Mouse (Mus musculus) ovary, adult 18-20 months (tissue): ENCODE data around the gene Zbtb7b.
"Not testable (repeated sequence)": the region's sequence is repeated elsewhere in the genome, so short reads cannot be mapped to it uniquely, and the experiment has no call there.

Experiments used
- DNase-seq: peaks from one replicate; pipeline ENCODE4 v3.0.0; 2022; ENCODE audit warnings: low spot score, mixed read lengths

The Zbtb7b gene

DNA sequence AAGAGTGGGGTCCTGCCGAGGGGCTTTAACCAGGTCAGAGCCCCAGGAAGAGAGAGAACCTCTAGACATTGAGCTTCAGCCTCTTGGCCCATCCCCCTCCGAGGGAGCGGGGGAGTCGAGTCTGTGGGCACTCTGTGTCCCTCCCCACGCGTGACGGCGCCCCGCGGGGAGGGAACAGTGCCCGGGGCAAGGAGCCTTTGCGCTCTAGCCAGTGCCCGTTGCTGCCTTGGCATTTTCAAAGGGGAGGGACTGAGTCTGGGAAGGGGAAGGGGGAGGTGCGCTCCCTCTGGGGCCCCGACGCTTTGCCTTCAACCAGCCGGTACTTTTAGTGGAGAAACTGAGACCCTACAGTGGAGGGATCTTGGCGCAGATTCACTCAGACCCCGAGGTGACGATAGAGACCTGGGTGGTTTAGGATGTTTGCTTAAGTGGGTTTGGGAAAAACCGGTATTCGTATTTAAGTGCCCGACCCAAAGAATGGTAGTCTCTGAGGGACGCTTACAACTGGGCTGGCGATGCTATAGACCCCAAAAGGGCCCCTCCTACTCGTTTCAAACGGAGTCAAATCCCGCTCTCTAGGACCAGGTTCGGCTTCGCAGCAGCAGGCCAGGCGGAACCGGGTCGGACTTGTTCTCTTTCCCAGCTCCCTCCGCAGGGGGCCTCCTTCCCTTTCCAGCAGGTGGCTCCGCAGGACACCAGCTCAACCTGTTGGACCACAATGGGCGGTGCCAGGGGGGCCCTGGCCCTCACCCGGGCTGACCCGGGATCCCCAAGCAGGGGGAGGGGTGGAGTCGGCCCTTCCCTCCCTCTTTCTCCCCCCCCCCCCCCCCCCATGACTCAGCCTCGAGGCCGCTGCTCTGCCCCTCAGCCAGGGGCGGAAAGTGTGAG lies at the start of gene Zbtb7b:
Zbtb7b (minus strand) TSS at position 771 of the 888 bp plus-strand sequence.
- peak; percentile 78 for DNase-seq

DNA sequence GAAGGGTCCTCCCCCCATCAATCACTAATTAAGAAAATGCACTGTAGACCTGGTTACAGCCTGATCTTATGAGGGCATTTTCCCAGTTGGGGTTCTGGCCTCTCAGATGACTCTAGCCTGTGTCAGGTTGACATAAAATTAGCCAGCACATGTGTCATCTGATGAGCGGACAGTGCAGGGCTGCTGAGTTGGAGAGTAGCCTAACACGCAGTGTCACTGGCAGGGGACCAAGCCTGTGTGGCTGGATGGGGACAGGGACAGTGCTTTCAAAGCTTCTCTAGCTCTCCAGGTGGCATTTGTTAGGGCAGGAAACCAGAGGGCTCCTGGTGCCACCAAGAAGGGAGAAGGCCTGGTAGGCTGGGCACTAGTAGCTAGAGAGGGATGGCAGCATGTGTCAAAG lies 46.1 kb upstream of the Zbtb7b start:
- no peak for DNase-seq

DNA sequence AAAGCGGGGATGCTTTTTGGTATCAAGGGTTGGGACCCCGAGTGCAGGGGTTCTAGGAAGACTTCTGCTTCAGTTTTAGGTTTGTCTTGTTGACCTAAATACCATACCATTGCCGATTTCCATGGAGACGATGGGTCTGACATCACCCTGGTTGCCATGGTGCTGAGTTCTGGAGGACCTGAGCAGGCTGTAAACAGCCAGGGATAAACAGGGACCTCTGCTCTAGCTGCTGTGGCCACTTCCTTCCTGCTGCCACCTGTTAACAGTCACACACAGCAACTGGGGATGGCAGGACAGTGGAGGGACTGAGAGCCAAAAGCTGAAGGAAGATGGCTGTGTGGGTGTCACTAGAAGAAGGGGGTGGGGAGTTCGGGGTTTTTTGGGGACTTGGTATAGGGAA lies 42.7 kb upstream of the Zbtb7b start:
- no peak for DNase-seq

DNA sequence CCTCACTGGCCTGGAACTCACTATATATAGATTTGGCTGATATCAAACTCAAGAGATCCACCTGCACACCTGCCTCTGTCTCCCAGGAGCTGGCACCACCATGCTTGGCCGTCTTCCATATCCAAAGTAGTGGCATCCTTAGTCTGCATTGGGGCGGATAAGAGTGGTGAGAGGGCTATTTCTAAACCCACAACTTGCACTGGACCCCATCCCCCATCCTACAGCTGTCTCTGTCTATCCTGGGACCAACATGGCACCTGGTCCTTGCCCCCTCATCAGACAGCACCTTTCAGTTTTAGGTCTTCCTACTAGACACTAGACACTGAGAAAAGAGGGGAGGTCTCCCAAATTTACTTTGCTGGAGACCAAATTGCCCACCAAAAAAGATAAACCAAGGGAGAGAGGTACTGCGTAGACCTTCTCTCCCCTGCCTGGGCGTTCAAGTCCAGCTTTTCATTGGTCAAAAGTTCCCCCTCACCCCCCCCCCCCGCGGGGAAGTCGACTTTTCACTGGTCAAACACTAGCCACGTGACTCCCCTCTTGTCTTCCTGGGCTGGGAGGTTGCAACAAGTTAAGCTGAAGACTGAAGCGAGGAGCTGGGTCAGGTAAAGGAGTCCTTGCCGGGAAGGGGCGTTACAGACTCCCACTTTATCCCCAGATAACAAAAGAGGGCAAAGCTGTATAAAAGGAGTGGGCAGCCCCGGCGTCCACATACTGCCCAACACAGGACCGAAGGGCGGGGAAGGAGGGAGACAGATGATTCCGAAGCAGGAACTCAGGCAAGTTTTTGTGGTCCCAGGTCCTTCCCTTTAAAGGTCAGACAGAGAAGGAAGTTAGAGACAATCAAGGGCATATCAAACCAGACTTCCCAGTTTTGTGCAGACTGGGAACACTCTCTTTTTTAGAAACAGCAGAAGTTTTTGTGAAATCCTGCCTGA lies 41.9 kb upstream of the Zbtb7b start, which contains the start of gene Pbxip1:
Pbxip1 (plus strand) TSS at position 531 of the 938 bp plus-strand sequence.
- DNase-seq = peak; percentile 65

DNA sequence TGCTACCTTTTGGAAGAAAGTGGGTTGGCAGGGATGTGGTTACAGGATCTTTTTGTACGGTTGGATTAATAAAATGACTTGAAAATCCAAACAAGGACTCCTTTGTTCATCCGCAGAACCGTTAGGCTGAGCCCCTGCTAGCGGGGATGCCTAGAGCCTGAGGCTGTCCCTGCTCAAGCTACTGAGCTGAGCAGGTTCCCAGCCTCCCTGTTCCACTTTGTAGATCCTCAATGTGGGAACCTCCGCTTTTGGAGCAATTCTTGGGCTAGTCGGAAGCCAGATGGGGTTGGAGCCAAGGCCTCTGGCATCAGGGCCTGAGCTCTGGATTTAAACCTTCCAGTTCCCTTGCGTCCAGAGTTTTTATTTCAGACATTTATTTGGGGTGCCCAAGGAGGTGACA lies 40.5 kb upstream of the Zbtb7b start:
- no peak for DNase-seq

DNA sequence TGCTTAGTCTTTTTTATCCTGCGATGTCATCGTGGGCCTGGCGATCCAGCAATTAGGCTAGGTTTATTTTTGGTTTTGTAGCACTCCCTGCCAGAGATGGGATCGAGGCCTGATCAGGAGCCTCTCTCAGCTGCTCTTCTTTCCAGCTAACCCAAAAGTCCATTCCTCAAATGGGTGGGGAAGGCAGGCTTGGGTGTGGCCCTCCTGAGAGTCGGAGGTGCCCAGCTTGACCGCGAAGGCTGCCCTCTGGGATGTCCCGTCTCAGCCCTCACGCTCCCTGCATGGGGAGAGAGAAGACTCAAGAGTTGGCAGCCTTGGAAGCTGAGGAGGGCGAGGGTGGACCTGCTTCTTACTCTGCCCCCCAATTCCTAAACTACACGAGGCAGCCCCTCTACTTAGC lies 40.0 kb upstream of the Zbtb7b start:
- no peak for DNase-seq

DNA sequence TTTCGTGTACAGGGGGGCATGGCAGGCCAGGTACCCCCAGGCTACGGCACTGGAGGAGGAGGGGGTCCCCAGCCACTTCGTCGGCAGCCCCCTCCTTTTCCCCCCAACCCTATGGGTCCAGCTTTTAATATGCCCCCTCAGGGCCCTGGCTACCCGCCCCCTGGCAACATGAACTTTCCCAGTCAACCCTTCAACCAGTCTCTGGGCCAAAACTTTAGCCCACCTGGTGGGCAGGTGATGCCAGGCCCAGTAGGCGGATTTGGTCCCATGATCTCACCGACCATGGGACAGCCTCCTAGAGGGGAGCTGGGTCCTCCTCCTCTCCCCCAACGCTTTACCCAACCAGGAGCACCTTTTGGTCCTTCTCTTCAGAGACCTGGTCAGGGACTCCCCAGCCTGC lies 38.0 kb upstream of the Zbtb7b start:
- no peak for DNase-seq

DNA sequence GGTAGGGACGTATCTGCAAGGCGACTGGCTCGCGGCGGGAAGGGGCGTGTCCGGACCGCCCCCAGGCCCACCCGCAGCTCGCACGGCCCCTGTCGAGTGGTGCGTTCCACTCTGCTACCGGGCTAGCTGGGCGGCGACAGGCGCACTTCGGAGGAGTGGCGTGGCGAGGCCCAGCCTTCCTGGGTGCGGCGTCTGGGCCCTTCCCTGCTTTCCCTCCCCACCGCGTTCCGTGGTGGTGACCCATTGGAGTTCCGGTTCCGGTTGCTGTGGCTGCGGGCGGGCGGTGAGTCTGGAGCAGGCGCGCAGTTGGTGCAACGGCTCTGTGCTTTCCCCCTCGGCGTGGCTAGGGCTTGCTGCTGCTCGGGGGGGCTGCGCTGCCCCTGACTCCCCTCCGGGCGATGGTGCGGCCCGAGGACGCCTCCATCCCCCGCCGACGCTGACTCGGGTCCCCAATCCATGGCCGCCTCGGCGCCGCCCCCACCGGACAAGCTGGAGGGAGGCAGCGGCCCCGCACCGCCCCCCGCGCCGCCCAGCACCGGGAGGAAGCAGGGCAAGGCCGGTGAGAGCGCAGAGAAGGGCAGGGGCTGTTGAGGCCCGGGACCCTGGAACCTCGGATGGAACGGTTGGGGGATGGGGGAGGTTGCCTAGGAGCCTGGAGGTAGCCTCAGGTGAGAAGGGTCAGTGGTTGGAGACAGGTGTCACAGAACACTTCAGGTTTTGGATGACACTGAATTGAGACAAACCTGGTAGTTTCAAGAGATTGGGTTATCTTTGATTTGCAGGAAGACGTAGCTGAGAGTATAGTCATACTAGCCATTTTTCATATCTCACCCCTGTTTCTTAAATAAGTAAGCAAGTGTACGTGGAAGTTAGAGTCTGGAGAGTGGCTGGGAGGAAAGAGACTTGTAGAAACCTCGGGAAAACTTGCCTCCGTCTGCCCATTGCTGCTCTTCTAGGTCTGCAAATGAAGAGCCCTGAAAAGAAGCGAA lies 35.9 kb upstream of the Zbtb7b start, which contains the start of gene Pygo2:
Pygo2 (plus strand) TSS at position 44 of the 989 bp plus-strand sequence.
- DNase-seq = peak; percentile 97

DNA sequence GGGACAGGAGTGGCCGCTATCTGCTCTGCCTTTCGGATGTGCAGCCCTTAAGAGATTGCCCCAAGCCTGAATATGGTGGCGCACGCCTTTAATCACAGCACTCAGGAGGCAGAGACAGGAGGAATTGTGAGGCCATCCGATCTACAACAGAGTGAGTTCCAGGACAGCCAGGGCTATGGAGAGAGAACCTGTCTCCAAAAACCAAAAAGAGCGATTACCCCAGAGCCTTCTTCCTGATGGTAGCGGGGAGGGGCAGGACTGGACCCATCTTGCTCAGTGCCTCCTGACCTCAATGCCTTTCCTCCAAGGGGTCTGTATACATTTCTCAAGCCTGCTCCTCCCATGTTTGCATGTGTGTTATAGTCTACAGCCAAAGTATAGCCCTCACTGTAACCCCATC lies 34.4 kb upstream of the Zbtb7b start:
- DNase-seq = not testable (repeated sequence)

DNA sequence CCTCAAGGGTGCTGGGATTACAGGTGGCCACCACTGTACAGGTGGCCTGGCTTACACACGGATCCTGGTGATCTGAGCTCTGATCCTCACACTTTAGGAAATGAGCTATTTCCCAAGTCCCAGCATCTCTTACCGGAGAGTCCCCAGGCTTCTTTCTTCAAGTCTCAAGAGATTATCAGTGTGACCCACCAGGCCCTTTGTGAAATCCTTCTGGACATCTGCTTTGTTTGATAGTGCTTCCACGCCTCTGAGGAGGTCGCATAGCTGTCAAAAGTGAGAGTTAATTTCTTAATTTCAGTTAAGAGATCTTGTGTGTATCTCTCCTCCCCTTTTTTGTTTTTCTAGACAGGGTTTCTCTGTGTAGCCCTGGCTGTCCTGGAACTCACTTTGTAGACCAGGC lies 31.3 kb upstream of the Zbtb7b start:
- no peak for DNase-seq

DNA sequence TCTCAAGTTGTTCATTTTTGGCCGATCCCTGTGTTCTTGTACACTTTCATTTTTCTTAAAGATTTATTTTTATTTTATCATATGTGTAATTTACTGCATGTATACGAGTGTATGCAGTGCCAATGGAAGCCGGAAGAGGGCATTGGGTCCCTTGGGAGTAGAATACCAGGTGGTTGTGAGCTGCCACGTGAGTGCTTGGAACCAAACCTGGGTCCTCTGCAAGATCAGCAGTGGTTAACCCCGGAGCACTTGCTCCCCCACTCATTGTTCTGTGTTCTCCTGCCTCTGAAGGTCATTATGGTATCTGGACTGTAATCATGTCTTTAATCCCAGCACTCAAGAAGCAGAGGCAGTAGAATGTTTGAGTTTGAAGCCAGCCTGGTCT lies 30.6 kb upstream of the Zbtb7b start:
- DNase-seq = no peak

DNA sequence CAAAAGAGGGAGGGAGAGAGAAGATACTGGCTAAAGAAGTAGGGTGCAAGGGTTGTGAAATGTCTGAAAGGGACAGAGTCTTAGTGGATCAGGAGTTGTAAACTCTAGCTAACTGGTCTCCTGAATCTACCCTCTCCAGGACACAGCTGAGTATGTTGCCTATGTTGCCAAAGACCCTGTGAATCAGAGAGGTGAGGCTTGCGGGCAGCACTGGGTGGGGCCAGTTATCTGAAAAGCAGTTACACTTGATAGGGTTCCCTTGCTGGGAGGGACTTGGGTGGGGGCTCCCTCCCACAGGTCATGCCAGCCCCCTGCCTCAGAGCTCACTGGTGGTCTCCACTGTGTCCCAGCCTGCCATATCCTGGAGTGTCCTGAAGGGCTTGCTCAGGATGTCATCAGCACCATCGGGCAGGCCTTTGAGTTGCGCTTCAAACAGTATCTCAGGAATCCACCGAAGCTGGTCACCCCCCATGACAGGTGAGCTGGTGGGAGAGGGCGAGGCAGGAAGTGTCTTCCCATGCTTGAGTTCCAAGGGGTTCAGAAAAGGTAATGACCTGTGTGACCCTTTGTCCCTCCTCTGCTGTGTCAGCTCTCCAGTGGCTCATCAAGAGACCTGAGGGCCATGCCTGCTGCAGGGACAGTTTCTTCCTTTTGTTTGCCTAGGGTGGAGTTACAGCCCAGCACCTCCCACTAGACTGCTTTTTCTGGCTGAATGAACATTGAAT lies 30.0 kb upstream of the Zbtb7b start:
- no peak for DNase-seq

DNA sequence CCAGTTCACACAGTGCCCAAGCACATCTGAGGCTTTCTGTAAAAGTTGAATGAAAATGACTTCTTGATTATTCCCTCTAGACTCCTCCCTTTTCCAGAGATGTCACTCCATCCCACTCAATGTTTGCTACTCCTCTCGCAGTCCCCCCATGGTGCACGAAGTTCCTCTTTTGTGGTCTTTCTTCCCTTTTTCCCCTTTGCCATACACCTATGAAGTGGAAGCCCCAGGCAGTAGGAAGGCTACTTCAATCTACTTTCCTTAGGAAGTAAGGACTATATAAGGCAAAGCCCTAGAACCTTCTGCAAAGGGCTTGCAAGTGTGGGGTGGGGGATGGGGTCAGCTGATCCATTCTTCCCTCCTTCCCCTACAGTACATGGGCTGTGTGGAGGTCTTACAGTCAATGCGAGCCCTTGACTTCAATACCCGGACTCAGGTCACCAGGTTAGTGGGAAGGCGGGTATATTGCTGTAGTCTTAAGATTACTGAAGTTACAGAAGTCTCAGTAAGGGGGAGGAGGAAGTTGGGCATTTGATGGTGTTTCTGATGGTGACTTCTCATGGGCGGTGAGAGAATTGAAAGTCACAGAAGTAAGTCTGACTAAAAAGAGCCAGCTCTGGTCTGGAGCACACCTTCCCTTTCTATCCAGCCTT lies 28.1 kb upstream of the Zbtb7b start:
- no peak for DNase-seq

DNA sequence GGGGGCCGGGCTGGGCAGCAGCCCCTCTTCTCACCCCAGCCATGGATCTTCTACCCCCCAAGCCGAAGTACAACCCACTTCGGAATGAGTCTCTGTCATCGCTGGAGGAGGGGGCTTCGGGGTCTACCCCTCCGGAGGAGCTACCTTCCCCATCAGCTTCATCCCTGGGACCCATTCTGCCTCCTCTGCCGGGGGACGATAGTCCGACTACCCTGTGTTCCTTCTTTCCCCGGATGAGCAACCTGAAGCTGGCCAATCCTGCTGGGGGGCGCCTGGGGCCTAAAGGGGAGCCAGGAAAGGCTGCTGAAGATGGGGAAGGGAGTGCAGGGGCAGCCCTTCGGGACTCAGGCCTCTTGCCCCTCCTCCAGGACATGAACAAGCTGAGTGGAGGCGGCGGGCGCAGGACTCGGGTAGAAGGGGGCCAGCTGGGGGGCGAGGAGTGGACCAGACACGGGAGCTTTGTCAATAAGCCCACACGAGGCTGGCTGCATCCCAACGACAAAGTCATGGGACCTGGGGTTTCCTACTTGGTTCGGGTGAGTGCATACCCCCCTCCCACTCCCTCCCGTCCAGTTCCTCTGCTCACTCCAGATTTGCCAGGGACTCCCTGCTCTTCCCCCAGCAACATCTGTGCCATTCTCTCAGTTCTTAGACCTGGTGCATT lies 27.4 kb upstream of the Zbtb7b start:
- DNase-seq = no peak

DNA sequence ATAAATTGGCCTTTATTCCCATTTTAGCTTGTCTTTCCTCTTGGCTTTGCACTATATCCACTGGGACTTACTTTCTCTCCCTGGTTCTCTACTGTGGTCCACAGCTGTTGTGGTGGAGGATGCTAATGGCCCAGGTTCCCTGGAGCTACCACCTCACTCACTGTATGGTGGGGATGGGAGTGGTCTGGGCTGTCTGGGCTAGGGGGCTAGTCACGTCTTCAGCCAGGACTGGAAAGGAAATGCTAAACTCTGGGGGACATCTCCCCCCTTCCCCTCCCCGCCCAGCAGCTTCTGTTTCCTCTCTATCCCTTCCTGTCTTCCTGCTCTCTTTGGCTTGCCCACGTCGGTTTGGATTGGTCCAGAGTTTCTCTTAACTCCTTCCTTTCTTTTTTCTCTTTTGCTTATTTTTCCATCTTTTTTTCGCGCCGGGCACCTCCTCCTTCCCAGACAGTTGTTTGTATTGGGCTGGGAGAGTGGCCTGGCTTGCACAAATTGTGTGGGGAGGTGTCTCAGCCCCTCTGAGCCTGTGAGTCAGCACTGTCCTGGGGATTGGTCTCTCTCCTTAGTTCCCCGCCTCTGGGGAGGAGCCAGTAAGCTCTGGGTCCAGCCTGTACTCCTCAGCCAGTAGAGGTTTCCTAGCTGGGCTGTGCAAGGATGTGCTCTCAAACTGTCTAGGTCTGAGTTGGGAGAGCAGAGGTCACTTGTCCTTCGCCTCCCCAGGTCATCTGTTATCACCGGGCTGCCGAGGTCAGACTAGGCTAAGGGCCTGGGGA lies 26.6 kb upstream of the Zbtb7b start:
- peak; percentile 83 for DNase-seq

DNA sequence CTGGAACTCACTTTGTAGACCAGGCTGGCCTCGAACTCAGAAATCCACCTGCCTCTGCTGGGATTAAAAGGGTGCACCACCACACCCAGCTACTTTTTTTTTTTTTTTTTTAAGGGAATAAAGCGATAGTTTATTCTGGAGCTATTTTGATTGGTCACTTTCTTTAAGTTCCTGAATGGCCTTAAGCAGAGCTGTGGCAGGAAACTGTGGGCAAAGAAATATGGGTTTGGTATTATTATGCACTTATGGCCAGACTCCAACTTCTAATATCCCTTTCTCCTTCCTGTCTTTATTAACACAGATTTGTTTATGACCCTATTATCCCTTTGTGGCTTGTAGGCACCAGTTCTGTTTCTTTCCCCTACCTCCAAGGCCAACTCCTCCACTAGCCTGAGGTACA lies 25.8 kb upstream of the Zbtb7b start:
- no peak for DNase-seq

DNA sequence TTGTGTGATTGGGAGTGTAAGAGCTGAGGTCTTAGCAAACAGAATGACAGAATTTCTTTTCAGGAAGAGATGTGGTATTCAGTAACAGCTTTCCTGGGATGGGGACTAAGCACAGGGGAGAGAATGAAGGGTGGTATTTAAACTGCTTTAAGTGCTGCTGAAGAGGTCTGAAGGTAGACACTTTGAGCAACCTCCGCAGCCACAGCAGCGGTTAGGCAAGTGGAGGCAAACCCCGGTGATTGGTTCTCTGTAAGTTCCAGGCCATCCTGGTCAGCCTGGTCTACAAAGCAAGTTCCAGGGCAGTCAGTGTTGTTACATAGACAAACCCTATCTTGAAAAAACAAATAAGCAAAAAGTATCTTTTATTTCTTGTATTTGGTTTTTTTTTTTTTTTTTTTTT lies 25.4 kb upstream of the Zbtb7b start:
- no peak for DNase-seq

DNA sequence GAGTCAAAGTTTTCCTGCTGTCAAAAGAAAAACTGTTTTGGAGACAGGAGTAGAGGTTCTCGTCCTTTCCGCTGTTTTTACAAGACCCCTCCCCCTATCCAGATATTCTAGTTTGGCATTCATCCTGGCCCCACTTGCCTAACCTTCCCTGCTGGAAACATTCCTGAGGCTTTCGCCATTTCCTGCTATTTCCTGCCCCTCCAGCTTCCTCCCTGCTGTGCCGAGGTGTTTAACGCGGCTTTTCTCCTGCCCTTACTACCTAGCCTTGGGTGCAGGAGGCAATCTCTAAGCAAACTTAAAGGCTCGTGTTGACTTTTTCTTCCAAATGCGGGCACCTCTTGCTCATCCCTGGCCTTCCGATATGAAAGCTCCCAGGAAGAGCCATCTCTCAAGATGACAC lies 25.0 kb upstream of the Zbtb7b start:
- DNase-seq = peak; percentile 50

DNA sequence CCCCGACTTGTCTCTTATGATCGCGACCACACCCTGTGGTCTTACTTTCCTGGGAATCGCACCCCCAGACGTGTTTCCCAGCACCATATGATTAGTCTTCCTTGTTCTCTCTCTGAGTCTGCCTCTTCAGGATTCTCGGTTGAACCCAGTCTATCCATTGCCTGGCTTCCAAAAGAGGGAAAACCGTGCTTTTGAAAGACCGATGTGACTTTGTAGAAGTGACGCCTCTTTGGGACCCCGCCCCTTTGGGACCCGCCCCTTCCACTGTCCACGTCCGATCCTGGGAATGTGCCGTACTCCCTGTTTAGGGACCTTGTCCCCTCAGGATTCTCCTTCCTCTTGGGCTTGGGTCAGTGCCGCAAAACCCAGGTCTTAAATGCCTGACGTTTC lies 24.3 kb upstream of the Zbtb7b start:
- peak; percentile 73 for DNase-seq
